Mouse (Mus musculus): ENCODE results near the gene Zfp607a. TPM values are rescaled to one million over a fixed set of nuclear protein-coding genes. Genes with fewer than 3 reads are reported as not detected.
"Not testable (repeated sequence)": the region's sequence is repeated elsewhere in the genome, so short reads cannot be mapped to it uniquely, and the experiment has no call there.

The Zfp607a gene
- polyA plus RNA-seq, 1 experiment = 0.81 TPM

GRCm38 (mm10) chr7:27840104-27840503 is 17.2 kb upstream of the Zfp607a start:
- no peak overlapping the region for H3K4me3 ChIP-seq (ENCODE audit: insufficient read depth, low read depth, low read length)
- no peaks in the 10 kb centered on the region for H3K4me1 ChIP-seq (ENCODE audit: control insufficient read depth, insufficient read depth, low read length)
- no peak overlapping the region for H3K27ac ChIP-seq (ENCODE audit: insufficient read depth, low read depth, low read length)
- DNase-seq = no peak
- H3K36me3 ChIP-seq (ENCODE audit: control insufficient read depth, insufficient read depth, low read length) = no peaks in the 10 kb centered on the region
- TF ChIP-seq POLR2A (IDR thresholded peaks at IDR 0.05; ENCODE audit: low read depth, low read length) (no peak), CTCF (conservative IDR thresholded peaks at IDR 0.05; ENCODE audit: insufficient read depth, insufficient read length, low read depth, low read length) (no peak)
- no peaks in the 10 kb centered on the region for H3K27me3 ChIP-seq (replicated peaks; ENCODE audit: control insufficient read depth, insufficient read depth, low read length)
- WGBS = 92% methylated on average over 6 of the region's 6 CpGs

- DNase-seq = no peak
- 21% methylated on average over 10 of the region's 10 CpGs for WGBS
Measured at GRCm38 (mm10) chr7:27859301-27860251, 2.2 kb downstream of the Zfp607a start.

GRCm38 (mm10) chr7:27860396-27861235 is 3.3 kb downstream of the Zfp607a start:
- no peaks in the 10 kb centered on the region for H3K27me3 ChIP-seq (replicated peaks; ENCODE audit: control insufficient read depth, insufficient read depth, low read length)
- no peaks in the 10 kb centered on the region; the same call in 1 of the 2 replicates for H3K4me1 ChIP-seq (ENCODE audit: control insufficient read depth, insufficient read depth, low read length)
- under 1% methylated on average over 22 of the region's 22 CpGs for WGBS
- TF ChIP-seq CTCF (conservative IDR thresholded peaks at IDR 0.05; ENCODE audit: insufficient read depth, insufficient read length, low read depth, low read length) (no peak), POLR2A (IDR thresholded peaks at IDR 0.05; ENCODE audit: low read depth, low read length) (no peak)
- peak overlapping the region; percentile 64 for H3K27ac ChIP-seq (ENCODE audit: insufficient read depth, low read depth, low read length)
- peak; percentile 89 for DNase-seq
- H3K36me3 ChIP-seq (ENCODE audit: control insufficient read depth, insufficient read depth, low read length) = peaks cover 4% of the 10 kb centered on the region
- peak overlapping the region; percentile 87 for H3K4me3 ChIP-seq (ENCODE audit: insufficient read depth, low read depth, low read length)

More at GRCm38 (mm10) chr7:27859301-27860251, 2.2 kb downstream of the Zfp607a start:
- TF ChIP-seq CTCF (conservative IDR thresholded peaks at IDR 0.05; ENCODE audit: insufficient read depth, insufficient read length, low read depth, low read length) = no peak
- TF ChIP-seq POLR2A (IDR thresholded peaks at IDR 0.05; ENCODE audit: low read depth, low read length) = no peak
- peaks cover 2% of the 10 kb centered on the region for H3K36me3 ChIP-seq (ENCODE audit: control insufficient read depth, insufficient read depth, low read length)
- no peaks in the 10 kb centered on the region for H3K27me3 ChIP-seq (replicated peaks; ENCODE audit: control insufficient read depth, insufficient read depth, low read length)
- no peaks in the 10 kb centered on the region; the same call in 1 of the 2 replicates for H3K4me1 ChIP-seq (ENCODE audit: control insufficient read depth, insufficient read depth, low read length)
- H3K4me3 ChIP-seq (ENCODE audit: insufficient read depth, low read depth, low read length) = peak overlapping the region; percentile 87
- H3K27ac ChIP-seq (ENCODE audit: insufficient read depth, low read depth, low read length) = peak overlapping the region; percentile 64

- H3K4me3 ChIP-seq (ENCODE audit: insufficient read depth, low read depth, low read length); H3K27ac ChIP-seq (ENCODE audit: insufficient read depth, low read depth, low read length); H3K36me3 ChIP-seq (ENCODE audit: control insufficient read depth, insufficient read depth, low read length); H3K27me3 ChIP-seq (replicated peaks; ENCODE audit: control insufficient read depth, insufficient read depth, low read length); H3K4me1 ChIP-seq (ENCODE audit: control insufficient read depth, insufficient read depth, low read length); DNase-seq: not testable (repeated sequence)
- 82% methylated on average over 5 of the region's 5 CpGs for WGBS
Measured at GRCm38 (mm10) chr7:27862578-27862977, 5.3 kb downstream of the Zfp607a start.

GRCm38 (mm10) chr7:27881721-27882120 is 24.4 kb downstream of the Zfp607a start:
- H3K27ac ChIP-seq (ENCODE audit: insufficient read depth, low read depth, low read length) = no peak overlapping the region
- H3K36me3 ChIP-seq (ENCODE audit: control insufficient read depth, insufficient read depth, low read length) = peaks cover 23% of the 10 kb centered on the region
- no peaks in the 10 kb centered on the region for H3K27me3 ChIP-seq (replicated peaks; ENCODE audit: control insufficient read depth, insufficient read depth, low read length)
- no peak overlapping the region for H3K4me3 ChIP-seq (ENCODE audit: insufficient read depth, low read depth, low read length)
- H3K4me1 ChIP-seq (ENCODE audit: control insufficient read depth, insufficient read depth, low read length) = no peaks in the 10 kb centered on the region
- TF ChIP-seq POLR2A (IDR thresholded peaks at IDR 0.05; ENCODE audit: low read depth, low read length) (no peak), CTCF (conservative IDR thresholded peaks at IDR 0.05; ENCODE audit: insufficient read depth, insufficient read length, low read depth, low read length) (no peak)
- 88% methylated on average over 4 of the region's 4 CpGs for WGBS
- no peak for DNase-seq

- no peaks in the 10 kb centered on the region for H3K36me3 ChIP-seq (ENCODE audit: control insufficient read depth, insufficient read depth, low read length)
- WGBS = 78% methylated on average over 4 of the region's 4 CpGs
- H3K4me3 ChIP-seq (ENCODE audit: insufficient read depth, low read depth, low read length) = no peak overlapping the region
- peak; percentile 85 for DNase-seq
- no peaks in the 10 kb centered on the region for H3K27me3 ChIP-seq (replicated peaks; ENCODE audit: control insufficient read depth, insufficient read depth, low read length)
- no peak for TF ChIP-seq POLR2A (IDR thresholded peaks at IDR 0.05; ENCODE audit: low read depth, low read length)
- TF ChIP-seq CTCF (conservative IDR thresholded peaks at IDR 0.05; ENCODE audit: insufficient read depth, insufficient read length, low read depth, low read length) = no peak
- H3K4me1 ChIP-seq (ENCODE audit: control insufficient read depth, insufficient read depth, low read length) = no peaks in the 10 kb centered on the region; the same call in 1 of the 2 replicates
- H3K27ac ChIP-seq (ENCODE audit: insufficient read depth, low read depth, low read length) = no peak overlapping the region
Measured at GRCm38 (mm10) chr7:27900601-27901000, 43.3 kb downstream of the Zfp607a start.
